Mouse (Mus musculus) stomach, embryonic 14.5 days (tissue): ENCODE data around the gene Noxo1. TPM values are rescaled to one million over a fixed set of nuclear protein-coding genes. Genes with fewer than 3 reads are reported as not detected.
"Not testable (repeated sequence)": the region's sequence is repeated elsewhere in the genome, so short reads cannot be mapped to it uniquely, and the experiment has no call there.

Source experiments
- ATAC-seq: fragments of 200-750 bp; cut with Nextera tagmentation; 2 replicates; pipeline ENCODE4 v1.8.0; 2017; ENCODE audit warnings: low read depth, moderate TSS enrichment; ENCODE audit not compliant: insufficient number of reproducible peaks, insufficient read depth, low FRiP score
- H3K27ac ChIP-seq: fragments of 300-500 bp; sonication (generic); 2 replicates; pipeline ENCODE4 v1.5.1; 2014; ENCODE audit warnings: mild to moderate bottlenecking, low read length, moderate library complexity, mixed read lengths
- H3K27me3 ChIP-seq: fragments of 300-500 bp; sonication (generic); 2 replicates; pipeline ENCODE4 v1.6.1; 2014; ENCODE audit warnings: low read length, control low read depth, mixed read lengths; ENCODE audit not compliant: control insufficient read depth, insufficient read depth
- H3K36me3 ChIP-seq: fragments of 300-500 bp; sonication (generic); 2 replicates; pipeline ENCODE4 v1.6.1; 2014; ENCODE audit warnings: mild to moderate bottlenecking, control low read depth, low read length, moderate library complexity, mixed read lengths; ENCODE audit not compliant: control insufficient read depth, insufficient read depth
- H3K4me1 ChIP-seq: fragments of 300-500 bp; sonication (generic); 2 replicates; pipeline ENCODE4 v1.6.1; 2014; ENCODE audit warnings: low read length, control low read depth, mixed read lengths; ENCODE audit not compliant: control insufficient read depth, insufficient read depth
- H3K4me2 ChIP-seq: fragments of 300-500 bp; sonication (generic); replicated peaks from 2 replicates; pipeline ENCODE4 v1.6.1; 2014; ENCODE audit warnings: low read depth, low read length, control low read depth
- H3K4me3 ChIP-seq: fragments of 300-500 bp; sonication (generic); 2 replicates; pipeline ENCODE4 v1.5.1; 2014; ENCODE audit warnings: low read depth, low read length, control low read depth
- H3K9ac ChIP-seq: fragments of 300-500 bp; sonication (generic); replicated peaks from 2 replicates; pipeline ENCODE4 v1.6.1; 2014; ENCODE audit warnings: low read depth, mild to moderate bottlenecking, control low read depth, low read length, moderate library complexity, mixed read lengths
- H3K9me3 ChIP-seq: fragments of 300-500 bp; sonication (generic); 2 replicates; pipeline ENCODE4 v1.6.1; 2016; ENCODE audit warnings: low read depth, low read length, control low read depth; ENCODE audit not compliant: control insufficient read depth
- WGBS: fragments of 180-500 bp; shearing (Covaris S2); extraction: QIAGEN DNeasy Blood & Tissue Kit; methylation state at CpG from one replicate; pipeline ENCODE4 v1.1.7; 2014; 5-methylcytosine and 5-hydroxymethylcytosine counted together
- polyA plus RNA-seq: library from polyadenylated mRNA; unstranded; fragments of >200 nt; fragmentation: Nextera tagmentation; extraction: Ambion mirVana; gene quantifications from 2 replicates; pipeline ENCODE4 v1.2.1, GENCODE M21; 2014

The Noxo1 gene
- polyA plus RNA-seq, 1 experiment from 2014 or later = 3.8 TPM

DNA sequence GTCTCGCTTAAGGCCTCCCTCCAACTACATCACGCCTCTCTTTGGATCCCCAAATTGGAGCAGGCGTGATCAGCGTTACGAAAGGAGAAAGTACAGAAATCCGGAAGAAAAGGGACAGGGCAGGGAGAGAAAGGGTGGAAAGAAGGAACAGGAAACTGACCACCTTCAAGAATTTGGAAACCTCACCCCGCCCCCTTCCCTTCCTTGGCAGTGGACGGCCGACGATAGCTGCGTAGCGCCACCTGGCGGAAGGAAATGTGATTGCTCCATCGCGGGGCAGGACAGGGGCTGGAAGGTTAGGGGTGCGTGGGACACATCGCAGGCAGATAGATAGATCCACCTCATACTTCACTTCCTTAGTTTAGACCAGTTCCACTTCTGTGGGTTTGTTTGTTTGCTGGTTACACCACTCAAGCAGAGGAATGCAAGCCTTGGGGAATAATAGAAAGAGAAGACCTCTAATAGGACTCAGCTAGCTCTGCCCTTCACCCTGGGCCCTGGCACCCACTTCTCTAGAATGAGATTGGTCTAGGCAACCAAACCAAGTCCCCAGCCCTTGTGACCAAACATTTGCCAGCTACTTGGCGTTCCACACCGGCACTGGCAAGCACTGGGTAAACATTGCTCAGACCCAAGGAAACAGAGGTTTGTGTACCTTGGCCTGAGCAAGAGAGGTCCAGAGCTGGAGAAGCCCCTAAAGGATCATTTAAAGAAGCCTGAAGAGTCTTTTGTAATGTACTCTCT is 41.9 kb upstream of the Noxo1 start:
- no peaks in the 10 kb centered on the region for H3K9me3 ChIP-seq
- H3K27me3 ChIP-seq = peaks cover 4% of the 10 kb centered on the region; the same call in 1 of the 2 replicates
- H3K4me2 ChIP-seq = peak overlapping the region; percentile 60
- 0 out of 2 replicates have a peak overlapping the region, but pooled peaks have one; percentile 18 for H3K9ac ChIP-seq
- peak; percentile 30; the same call in 1 of the 2 replicates for ATAC-seq
- 2% methylated on average over 19 of the region's 19 CpGs for WGBS
- H3K27ac ChIP-seq = no peak overlapping the region
- H3K4me1 ChIP-seq = peaks cover 16% of the 10 kb centered on the region; the same call in 1 of the 2 replicates
- peak overlapping the region; percentile 28 for H3K4me3 ChIP-seq
- H3K36me3 ChIP-seq = no peaks in the 10 kb centered on the region

- 76% methylated on average over 4 of the region's 4 CpGs for WGBS
- no peak for ATAC-seq
Measured at GRCm38 (mm10) chr17:24654969-24655368, 41.1 kb upstream of the Noxo1 start.

DNA sequence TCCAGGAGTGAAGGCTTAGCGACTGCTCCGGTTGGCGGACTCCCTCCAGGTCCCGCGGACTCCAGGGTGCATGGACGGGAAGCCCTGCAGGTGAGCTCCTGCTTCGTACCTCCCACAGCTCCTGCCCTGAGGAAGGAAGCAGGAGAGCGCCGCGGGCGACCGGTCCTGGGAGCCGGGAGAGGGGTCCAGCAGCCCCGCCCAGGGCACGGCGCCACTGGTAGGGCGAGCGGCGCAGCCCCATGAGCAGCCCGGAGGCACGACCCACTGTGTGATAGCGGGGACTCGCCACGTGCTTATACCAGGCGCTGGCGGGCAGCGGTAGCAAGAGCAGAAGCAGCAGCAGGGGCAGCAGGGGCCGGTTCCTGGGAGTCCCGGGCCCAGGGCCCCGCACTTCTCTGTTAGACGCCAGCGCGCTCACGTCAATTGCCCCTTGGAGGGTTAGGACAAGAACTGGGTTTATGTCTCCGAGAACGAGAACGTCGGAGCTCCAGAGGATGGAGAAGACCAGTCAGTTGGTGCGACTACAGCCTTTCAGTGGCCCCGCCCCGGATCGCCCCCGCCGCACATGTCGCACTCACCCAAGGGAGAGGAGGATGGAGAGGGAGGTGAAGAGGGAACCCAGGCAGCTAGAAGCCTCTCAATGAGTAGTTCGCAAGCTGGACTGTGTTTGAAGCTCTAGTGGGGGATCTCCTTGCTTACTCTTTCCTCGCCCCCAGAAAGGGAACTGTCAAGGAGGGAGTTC is 37.8 kb upstream of the Noxo1 start, which contains the start of gene Npw:
TSS of gene Npw (minus strand) at position 441 of the 742 bp plus-strand sequence.
- Histone ChIP-seq H3K27me3 (peaks cover 5% of the 10 kb centered on the region; the same call in 1 of the 2 replicates), H3K4me3 (peak within 1 kb of the TSS; percentile 38), H3K4me2 (peak within 1 kb of the TSS; percentile 93), H3K4me1 (peaks cover 7% of the 10 kb centered on the region; the same call in 1 of the 2 replicates), H3K36me3 (no peaks in the 10 kb centered on the region), H3K27ac (no peak within 1 kb of the TSS), H3K9me3 (no peaks in the 10 kb centered on the region), H3K9ac (peak within 1 kb of the TSS; percentile 33; the same call in 1 of the 2 replicates)
- peak; percentile 53; the same call in 1 of the 2 replicates for ATAC-seq
- 2% methylated on average over 47 of the region's 47 CpGs for WGBS

More at GRCm38 (mm10) chr17:24654969-24655368, 41.1 kb upstream of the Noxo1 start:
- peaks cover 5% of the 10 kb centered on the region; the same call in 1 of the 2 replicates for H3K27me3 ChIP-seq
- H3K36me3 ChIP-seq = no peaks in the 10 kb centered on the region
- no peak overlapping the region for H3K9ac ChIP-seq
- H3K4me2 ChIP-seq = no peak overlapping the region
- no peak overlapping the region for H3K4me3 ChIP-seq
- H3K27ac ChIP-seq = no peak overlapping the region
- peaks cover 11% of the 10 kb centered on the region; the same call in 1 of the 2 replicates for H3K4me1 ChIP-seq
- H3K9me3 ChIP-seq = no peaks in the 10 kb centered on the region

DNA sequence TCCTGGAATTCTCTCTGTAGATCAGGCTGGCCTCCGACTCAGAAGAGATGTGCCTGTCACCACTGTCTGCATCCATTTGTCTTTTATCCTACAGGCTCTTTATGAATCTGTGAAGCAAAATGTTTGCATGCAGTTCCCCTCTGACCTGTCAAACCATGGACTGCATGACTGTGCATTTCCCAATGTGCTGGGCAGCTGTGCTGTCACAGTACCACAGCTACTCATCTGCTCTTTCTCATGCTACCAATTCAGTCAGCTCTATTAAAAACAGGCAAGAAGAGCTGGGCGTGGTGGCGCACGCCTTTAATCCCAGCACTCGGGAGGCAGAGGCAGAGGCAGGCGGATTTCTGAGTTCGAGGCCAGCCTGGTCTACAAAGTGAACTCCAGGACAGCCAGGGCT is 29.0 kb upstream of the Noxo1 start:
- not testable (repeated sequence) for H3K9ac ChIP-seq, H3K27ac ChIP-seq, H3K4me3 ChIP-seq, H3K36me3 ChIP-seq, ATAC-seq, H3K4me2 ChIP-seq, H3K9me3 ChIP-seq, H3K27me3 ChIP-seq
- H3K4me1 ChIP-seq = peaks cover 23% of the 10 kb centered on the region
- 66% methylated on average over 7 of the region's 7 CpGs for WGBS

- Histone ChIP-seq H3K27ac (no peak overlapping the region), H3K9ac (no peak overlapping the region), H3K4me3 (no peak overlapping the region), H3K36me3 (no peaks in the 10 kb centered on the region), H3K9me3 (no peaks in the 10 kb centered on the region), H3K4me1 (peaks cover 27% of the 10 kb centered on the region), H3K27me3 (no peaks in the 10 kb centered on the region), H3K4me2 (no peak overlapping the region)
- WGBS = 21% methylated on average over 6 of the region's 6 CpGs
- peak; percentile 33; the same call in 1 of the 2 replicates for ATAC-seq
Measured at GRCm38 (mm10) chr17:24667416-24667815, 28.6 kb upstream of the Noxo1 start.

GRCm38 (mm10) chr17:24669214-24669544 is 26.9 kb upstream of the Noxo1 start:
- H3K36me3 ChIP-seq, ATAC-seq, H3K27me3 ChIP-seq, H3K9me3 ChIP-seq: not testable (repeated sequence)
- peak overlapping the region; percentile 91 for H3K4me3 ChIP-seq
- WGBS = 7% methylated on average over 15 of the region's 15 CpGs
- 0 out of 2 replicates have a peak overlapping the region, but pooled peaks have one; percentile 95 for H3K9ac ChIP-seq
- peak overlapping the region; percentile 69 for H3K4me2 ChIP-seq
- H3K4me1 ChIP-seq = peaks cover 29% of the 10 kb centered on the region
- peak overlapping the region; percentile 74; the same call in 1 of the 2 replicates for H3K27ac ChIP-seq

DNA sequence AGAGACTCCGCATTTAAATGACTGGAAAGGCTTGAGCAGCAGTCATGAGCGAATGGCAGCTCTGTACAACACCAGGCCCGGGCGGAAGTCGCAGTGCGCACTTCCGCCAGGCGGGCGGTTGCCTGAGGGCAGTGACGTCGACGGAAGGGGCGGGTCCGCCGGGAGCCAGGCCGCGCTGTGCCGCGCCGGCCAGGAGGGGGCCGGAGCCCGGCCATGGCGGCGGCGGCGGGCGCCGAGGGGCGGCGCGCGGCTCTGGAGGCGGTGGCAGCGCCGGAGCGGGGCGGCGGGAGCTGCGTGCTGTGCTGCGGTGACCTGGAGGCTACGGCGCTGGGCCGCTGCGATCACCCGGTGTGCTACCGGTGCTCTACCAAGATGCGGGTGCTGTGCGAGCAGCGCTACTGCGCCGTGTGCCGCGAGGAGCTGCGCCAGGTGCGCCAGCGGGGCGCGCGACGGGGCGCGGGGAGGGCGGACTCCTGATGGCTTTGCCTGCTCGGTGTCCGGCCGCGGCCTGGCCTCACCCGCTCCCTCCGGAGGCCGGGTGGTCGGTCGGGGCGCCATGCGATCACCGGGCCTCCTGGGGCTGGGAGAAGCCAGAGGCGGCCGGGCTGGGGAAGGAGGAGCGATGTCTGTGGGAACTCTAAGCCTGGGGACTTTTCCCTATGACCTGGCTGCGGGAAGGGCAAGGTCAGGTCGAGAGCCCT is 26.3 kb upstream of the Noxo1 start, which contains the start of gene Zfp598:
TSS of gene Zfp598 (plus strand) at position 143 of the 701 bp plus-strand sequence.
- under 1% methylated on average over 73 of the region's 80 CpGs for WGBS
- Histone ChIP-seq H3K4me2 (peak within 1 kb of the TSS; percentile 69), H3K4me1 (peaks cover 29% of the 10 kb centered on the region), H3K4me3 (peak within 1 kb of the TSS; percentile 91), H3K9me3 (no peaks in the 10 kb centered on the region), H3K36me3 (no peaks in the 10 kb centered on the region), H3K27me3 (no peaks in the 10 kb centered on the region), H3K27ac (peak within 1 kb of the TSS; percentile 74), H3K9ac (peak within 1 kb of the TSS; percentile 95)
- ATAC-seq = peak; percentile 98
